Mouse (Mus musculus) inflammation-experienced regulatory T-cells (primary cell): ENCODE data around the gene Olfr745. TPM values are rescaled to one million over a fixed set of nuclear protein-coding genes. Genes with fewer than 3 reads are reported as not detected.

Experiments
- polyA plus RNA-seq, 2 experiments: library from polyadenylated mRNA; unstranded; fragments of 100-300 nt; shearing (Covaris generic); gene quantifications; one replicate each; pipeline ENCODE4 v1.2.1; 2017

Gene Olfr745
- 1 to 10 TPM in 1 of 2 experiments, under 1 TPM in 1; 0.19 to 1.2 TPM for polyA plus RNA-seq

DNA sequence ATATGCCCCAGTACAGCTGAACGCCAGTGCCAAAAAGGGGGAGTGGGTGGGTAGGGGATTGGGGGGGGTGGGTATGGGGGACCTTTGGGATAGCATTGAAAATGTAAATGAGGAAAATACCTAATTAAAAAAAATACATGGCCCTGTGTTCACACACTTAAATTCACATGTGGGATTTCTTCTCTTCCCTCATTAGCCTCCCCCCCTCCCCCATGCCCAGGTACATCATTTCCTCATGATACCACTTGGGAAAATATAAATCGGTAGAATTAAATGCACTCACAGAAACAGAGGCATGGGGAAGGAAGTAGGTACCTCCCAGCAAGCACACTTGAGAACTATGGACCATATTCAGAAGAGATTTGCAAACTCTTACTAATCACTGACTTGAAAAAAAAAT lies at the start of gene Olfr745:
Gene Olfr745 (plus strand): TSS at position 301 of the 400 bp plus-strand sequence.

DNA sequence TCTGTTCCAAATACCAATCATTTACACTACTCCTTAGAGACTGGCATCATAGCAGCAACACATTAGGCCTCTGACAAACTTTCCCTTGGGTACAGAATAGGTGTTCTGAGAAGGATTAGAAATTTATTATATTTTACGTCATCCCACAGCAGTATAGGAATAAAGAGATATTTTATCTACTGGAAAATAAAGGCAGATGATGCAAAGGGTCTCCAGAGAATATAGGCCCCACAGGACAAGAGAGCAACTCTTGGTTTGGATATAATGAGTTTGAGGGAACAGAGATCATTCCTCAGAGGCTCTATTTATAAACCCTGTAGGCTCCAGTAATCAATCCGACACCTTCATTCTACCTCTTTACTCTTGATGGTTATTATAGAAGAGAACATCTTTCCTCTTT lies 24.6 kb upstream of the Olfr745 start, which contains the start of gene Olfr744:
Gene Olfr744 (plus strand): TSS at position 301 of the 400 bp plus-strand sequence.

DNA sequence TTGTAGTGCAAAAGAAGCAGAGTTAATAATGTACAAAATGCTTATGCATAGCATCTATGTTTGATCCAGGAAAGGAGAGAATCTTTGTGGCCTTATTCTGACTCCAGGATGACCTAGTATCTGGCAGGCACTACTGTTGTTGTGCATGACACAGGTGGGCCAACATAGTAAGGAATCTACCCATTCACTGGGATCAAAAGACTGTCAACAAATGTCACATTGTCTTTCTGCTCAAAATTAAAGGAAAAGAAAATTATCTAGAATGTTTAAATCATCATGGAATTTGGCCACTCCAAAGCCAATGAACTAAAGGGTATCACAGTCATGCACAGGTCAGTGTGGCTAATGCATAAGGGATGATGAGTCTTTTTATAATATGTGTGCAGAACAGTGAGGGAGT lies 7.6 kb downstream of the Olfr745 start, which contains the start of gene Olfr746:
Gene Olfr746 (plus strand): TSS at position 301 of the 400 bp plus-strand sequence.

DNA sequence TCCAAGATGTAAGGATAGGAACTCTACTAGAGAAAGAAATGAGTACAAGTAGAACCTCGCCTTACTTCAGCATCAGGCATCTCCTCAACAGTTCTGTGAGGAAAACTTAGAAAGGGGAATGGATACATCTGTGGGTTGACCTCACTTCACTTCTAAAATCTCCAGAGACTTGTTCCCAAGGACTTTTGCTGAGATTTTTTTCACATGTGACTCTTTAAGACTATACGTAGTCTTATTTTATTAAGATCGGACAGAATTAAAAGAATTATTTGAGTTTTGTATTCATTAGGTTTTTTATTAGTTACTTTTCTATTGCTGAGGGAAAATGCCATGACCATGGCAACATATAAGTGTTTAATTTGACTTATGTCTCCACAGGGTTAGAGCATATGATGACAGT lies 53.9 kb downstream of the Olfr745 start, which contains the start of gene Olfr747:
Gene Olfr747 (minus strand): TSS at position 101 of the 400 bp plus-strand sequence.

Other genes with a start within 250 kb of the Olfr745 start
- not detected for gene Olfr738, start 231.8 kb upstream of the Olfr745 start, polyA plus RNA-seq
- gene Olfr739, start 220.8 kb upstream of the Olfr745 start, polyA plus RNA-seq, result not detected
- gene Olfr740, start 193.8 kb upstream of the Olfr745 start, polyA plus RNA-seq, result not detected
- not detected for gene Olfr741, start 166.7 kb upstream of the Olfr745 start, polyA plus RNA-seq
- gene Olfr742, start 135.8 kb upstream of the Olfr745 start, polyA plus RNA-seq, result not detected
- under 1 TPM in 1 of 2 experiments, not detected in 1; 0.27 TPM for gene Olfr743, start 117.5 kb upstream of the Olfr745 start, polyA plus RNA-seq
- gene Olfr744, start 24.5 kb upstream of the Olfr745 start, polyA plus RNA-seq, result not detected
- gene Olfr746, start 7.7 kb downstream of the Olfr745 start, polyA plus RNA-seq, result not detected
- not detected for gene Olfr747, start 53.8 kb downstream of the Olfr745 start, polyA plus RNA-seq
- under 1 TPM in 1 of 2 experiments, not detected in 1; 0.71 TPM for gene Olfr748, start 68.0 kb downstream of the Olfr745 start, polyA plus RNA-seq
- not detected for gene Olfr749, start 105.7 kb downstream of the Olfr745 start, polyA plus RNA-seq
- 100 to 1,000 TPM; 107 to 120 TPM for gene Ttc5, start 146.1 kb downstream of the Olfr745 start, polyA plus RNA-seq
- under 1 TPM in 1 of 2 experiments, not detected in 1; 0.37 TPM for gene Ccnb1ip1, start 168.3 kb downstream of the Olfr745 start, polyA plus RNA-seq
- 10 to 100 TPM; 74.4 to 87.3 TPM for gene Parp2, start 168.5 kb downstream of the Olfr745 start, polyA plus RNA-seq
- gene Tep1, start 231.2 kb downstream of the Olfr745 start, polyA plus RNA-seq, result 10 to 100 TPM; 20.6 to 24.3 TPM